Mouse (Mus musculus) neural tube, embryonic 11.5 days (tissue): ENCODE data around the gene Ift52. TPM values are rescaled to one million over a fixed set of nuclear protein-coding genes. Genes with fewer than 3 reads are reported as not detected.

ENCODE experiments used
- ATAC-seq: fragments of 200-750 bp; cut with Nextera tagmentation; 2 replicates; pipeline ENCODE4 v1.8.0; 2017; ENCODE audit warnings: moderate number of reproducible peaks, mild to moderate bottlenecking, moderate TSS enrichment, moderate library complexity; ENCODE audit not compliant: insufficient read depth, low FRiP score, low TSS enrichment
- DNase-seq: peaks from one replicate; pipeline ENCODE4 v3.0.0-alpha.2; 2015; ENCODE audit warnings: low spot score
- H3K27ac ChIP-seq: fragments of 300-500 bp; sonication (generic); 2 replicates; pipeline ENCODE4 v1.5.1; 2014; ENCODE audit warnings: low read depth, mild to moderate bottlenecking, low read length
- H3K27me3 ChIP-seq: fragments of 300-500 bp; sonication (generic); 2 replicates; pipeline ENCODE4 v1.6.1; 2014; ENCODE audit warnings: mild to moderate bottlenecking, low read length, mixed read lengths; ENCODE audit not compliant: control insufficient read depth, insufficient read depth
- H3K36me3 ChIP-seq: fragments of 300-500 bp; sonication (generic); 2 replicates; pipeline ENCODE4 v1.6.1; 2014; ENCODE audit warnings: mild to moderate bottlenecking, low read length, moderate library complexity, mixed read lengths; ENCODE audit not compliant: control insufficient read depth, insufficient read depth
- H3K4me1 ChIP-seq: fragments of 300-500 bp; sonication (generic); 2 replicates; pipeline ENCODE4 v1.6.1; 2014; ENCODE audit warnings: low read length, mixed read lengths; ENCODE audit not compliant: control insufficient read depth, insufficient read depth
- H3K4me2 ChIP-seq: fragments of 300-500 bp; sonication (generic); 2 replicates; pipeline ENCODE4 v1.6.1; 2014; ENCODE audit warnings: low read depth, mild to moderate bottlenecking, moderate library complexity
- H3K4me3 ChIP-seq: fragments of 300-500 bp; sonication (generic); 2 replicates; pipeline ENCODE4 v1.5.1; 2014; ENCODE audit warnings: low read depth, low read length
- H3K9ac ChIP-seq: fragments of 300-500 bp; sonication (generic); 2 replicates; pipeline ENCODE4 v1.6.1; 2014; ENCODE audit warnings: mild to moderate bottlenecking, low read length
- H3K9me3 ChIP-seq: fragments of 300-500 bp; sonication (generic); 2 replicates; pipeline ENCODE4 v1.6.1; 2016; ENCODE audit warnings: low read length; ENCODE audit not compliant: control insufficient read depth
- WGBS: fragments of 180-500 bp; shearing (Covaris S2); extraction: QIAGEN DNeasy Blood & Tissue Kit; methylation state at CpG from one replicate; pipeline ENCODE4 v1.1.7; 2014; 5-methylcytosine and 5-hydroxymethylcytosine counted together
- polyA plus RNA-seq: library from polyadenylated mRNA; unstranded; fragments of >200 nt; fragmentation: Nextera tagmentation; extraction: Ambion mirVana; gene quantifications from 2 replicates; pipeline ENCODE4 v1.2.1, GENCODE M21; 2014

Gene Ift52
- polyA plus RNA-seq, 1 experiment from 2014 or later: 55.3 TPM

DNA sequence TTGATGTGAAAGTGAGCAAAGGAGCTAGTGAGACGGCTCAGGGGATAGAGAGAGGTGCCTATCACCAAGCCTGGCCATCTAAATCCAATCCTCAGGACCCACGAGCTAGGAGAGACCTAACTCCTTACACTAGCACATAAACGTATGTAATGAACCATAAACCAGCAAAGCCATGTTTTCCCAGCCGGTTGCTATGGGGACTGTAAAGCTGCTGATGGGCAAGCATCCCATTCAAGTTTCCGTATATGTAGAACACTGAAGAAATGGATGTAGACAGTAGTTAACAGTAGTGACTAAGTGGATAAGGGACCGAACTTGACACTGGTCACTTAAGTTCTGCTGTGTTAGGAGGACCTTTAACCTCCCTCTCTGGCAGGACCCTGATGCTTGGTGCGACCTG, 56.9 kb downstream of the Ift52 start:
- Histone ChIP-seq H3K9ac (no peak overlapping the region), H3K4me3 (no peak overlapping the region), H3K36me3 (peaks cover 8% of the 10 kb centered on the region; the same call in 1 of the 2 replicates), H3K4me1 (no peaks in the 10 kb centered on the region), H3K27me3 (no peaks in the 10 kb centered on the region), H3K4me2 (no peak overlapping the region), H3K9me3 (no peaks in the 10 kb centered on the region), H3K27ac (no peak overlapping the region)
- ATAC-seq: no peak
- DNase-seq: no peak
- WGBS: 79% methylated on average over 7 of the region's 7 CpGs

DNA sequence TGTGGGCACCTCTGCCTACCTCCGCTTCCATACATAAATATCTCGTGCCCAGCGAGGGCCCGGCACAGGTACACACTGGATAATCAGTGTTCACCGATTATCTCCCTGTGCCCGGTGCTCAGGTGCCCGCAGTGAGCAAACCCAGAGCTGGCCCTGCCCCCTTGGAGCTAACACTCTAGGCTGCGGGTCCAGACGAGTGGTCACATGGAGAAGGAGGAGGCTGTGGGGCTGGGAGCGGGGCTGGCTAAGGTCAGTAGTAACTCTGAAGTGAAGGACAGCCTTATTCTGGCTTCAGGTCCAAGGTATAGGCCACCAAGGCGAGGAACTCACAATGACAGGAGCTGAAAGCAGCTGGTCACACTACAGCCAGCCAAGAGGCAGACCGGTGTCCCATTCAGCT, 57.7 kb downstream of the Ift52 start:
- H3K9ac ChIP-seq: no peak overlapping the region
- H3K36me3 ChIP-seq: peaks cover 8% of the 10 kb centered on the region; the same call in 1 of the 2 replicates

DNA sequence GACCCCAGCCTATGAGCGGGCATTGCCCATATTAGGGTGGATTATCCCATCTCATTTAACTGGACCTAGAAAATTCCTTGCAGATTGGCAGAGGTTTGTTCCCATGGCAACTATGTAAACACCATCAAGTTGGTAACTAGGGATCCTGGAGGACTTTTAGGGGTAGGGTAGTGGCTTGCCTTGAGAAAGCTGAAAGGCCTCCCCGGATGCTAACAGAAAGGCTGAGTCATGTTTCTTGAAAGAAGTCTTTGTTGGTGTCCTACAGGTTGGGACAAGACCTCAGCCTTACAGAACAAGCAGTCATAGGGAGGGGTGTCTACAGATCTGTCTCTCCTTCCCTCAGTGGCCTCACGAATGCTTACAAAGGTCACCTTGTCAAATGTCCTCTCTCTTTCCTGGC, 58.1 kb downstream of the Ift52 start:
- H3K27me3 ChIP-seq: no peaks in the 10 kb centered on the region
- 88% methylated on average over 3 of the region's 3 CpGs for WGBS
- H3K4me2 ChIP-seq: no peak overlapping the region
- no peak overlapping the region for H3K9ac ChIP-seq
- ATAC-seq (no peak), DNase-seq (no peak)
- no peaks in the 10 kb centered on the region for H3K4me1 ChIP-seq
- no peaks in the 10 kb centered on the region for H3K9me3 ChIP-seq
- H3K27ac ChIP-seq: no peak overlapping the region
- H3K36me3 ChIP-seq: peaks cover 8% of the 10 kb centered on the region; the same call in 1 of the 2 replicates
- no peak overlapping the region for H3K4me3 ChIP-seq

More for the DNA sequence above, 57.7 kb downstream of the Ift52 start:
- H3K4me2 ChIP-seq: no peak overlapping the region
- no peaks in the 10 kb centered on the region for H3K9me3 ChIP-seq
- H3K27me3 ChIP-seq: no peaks in the 10 kb centered on the region
- whole genome bisulfite sequencing: 90% methylated on average over 12 of the region's 12 CpGs
- H3K27ac ChIP-seq: no peak overlapping the region
- DNase-seq (no peak), ATAC-seq (no peak)
- H3K4me3 ChIP-seq: no peak overlapping the region
- no peaks in the 10 kb centered on the region for H3K4me1 ChIP-seq

DNA sequence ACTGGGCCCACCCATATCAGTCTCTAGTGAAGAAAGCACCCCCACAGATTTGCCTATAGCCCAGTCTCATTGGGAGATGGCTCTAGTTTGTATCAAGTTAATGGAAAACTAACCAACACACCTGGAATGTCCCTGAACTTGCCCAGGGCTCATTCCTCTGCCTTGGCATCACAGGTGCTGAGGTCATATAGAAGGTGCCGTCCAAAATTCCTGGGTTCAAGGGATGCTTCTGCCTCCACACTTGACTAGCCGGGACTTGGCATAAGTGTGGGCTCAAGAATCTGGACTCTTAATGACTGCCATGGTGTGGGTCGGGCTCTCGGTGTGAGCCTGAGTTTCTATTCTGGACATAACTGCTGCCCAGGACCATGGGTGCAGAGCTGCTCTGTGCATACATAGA, 61.9 kb downstream of the Ift52 start:
- 97% methylated on average over 4 of the region's 4 CpGs for WGBS
- DNase-seq: no peak

DNA sequence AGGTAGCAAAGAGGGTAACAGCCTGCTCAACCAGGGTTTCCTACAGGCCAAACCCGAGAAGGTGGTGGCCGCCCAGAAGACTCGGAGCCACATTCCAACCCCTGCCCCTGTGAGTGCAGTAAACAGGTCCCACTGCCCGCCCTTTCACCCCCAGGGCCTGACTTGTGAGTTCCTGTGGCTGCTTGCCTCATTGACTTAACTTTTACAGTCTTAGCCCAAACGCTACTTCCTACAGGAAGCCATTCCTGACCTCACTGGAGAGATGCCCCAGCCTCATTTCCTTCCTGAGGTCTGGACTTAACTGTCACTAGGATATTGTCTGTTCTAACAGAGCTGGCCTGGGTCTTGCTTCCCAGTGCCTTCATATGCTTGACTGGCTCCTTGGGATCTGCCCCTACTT, 65.4 kb downstream of the Ift52 start:
- no peak overlapping the region for H3K4me2 ChIP-seq
- no peaks in the 10 kb centered on the region for H3K36me3 ChIP-seq

More for the DNA sequence above, 61.9 kb downstream of the Ift52 start:
- Histone ChIP-seq H3K9me3 (no peaks in the 10 kb centered on the region), H3K9ac (no peak overlapping the region), H3K36me3 (peaks cover 3% of the 10 kb centered on the region; the same call in 1 of the 2 replicates), H3K4me1 (no peaks in the 10 kb centered on the region), H3K4me3 (no peak overlapping the region), H3K27me3 (no peaks in the 10 kb centered on the region), H3K4me2 (no peak overlapping the region), H3K27ac (no peak overlapping the region)
- ATAC-seq: no peak

DNA sequence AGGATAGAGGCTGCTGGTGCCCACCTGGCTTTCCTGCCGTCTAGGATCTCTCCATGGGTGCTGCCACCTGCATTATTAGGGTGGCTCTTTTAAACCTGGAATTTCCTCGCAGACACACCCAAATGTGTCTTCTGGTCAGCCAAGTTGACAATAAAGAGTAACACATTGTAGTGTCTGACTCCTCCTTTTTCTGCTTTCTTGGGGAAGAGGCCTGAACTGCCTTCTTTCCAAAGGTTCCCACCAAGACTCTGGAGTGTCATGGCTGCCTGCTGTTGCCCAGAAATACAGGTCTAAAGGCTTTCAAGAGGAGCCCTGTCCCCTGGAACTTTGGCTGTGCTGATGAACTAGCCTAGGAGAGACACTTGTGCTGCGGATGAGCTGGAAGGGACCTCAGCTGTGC, 67.4 kb downstream of the Ift52 start:
- Histone ChIP-seq H3K27ac (no peak overlapping the region), H3K9me3 (no peaks in the 10 kb centered on the region), H3K36me3 (no peaks in the 10 kb centered on the region), H3K27me3 (no peaks in the 10 kb centered on the region), H3K4me2 (no peak overlapping the region), H3K4me1 (no peaks in the 10 kb centered on the region), H3K4me3 (no peak overlapping the region), H3K9ac (no peak overlapping the region)
- WGBS: 91% methylated on average over 3 of the region's 3 CpGs
- DNase-seq (no peak), ATAC-seq (no peak)

More for the DNA sequence above, 65.4 kb downstream of the Ift52 start:
- Histone ChIP-seq H3K4me1 (no peaks in the 10 kb centered on the region), H3K4me3 (no peak overlapping the region), H3K27ac (no peak overlapping the region), H3K27me3 (no peaks in the 10 kb centered on the region), H3K9me3 (no peaks in the 10 kb centered on the region), H3K9ac (no peak overlapping the region)
- WGBS: 85% methylated on average over 5 of the region's 5 CpGs
- ATAC-seq (no peak), DNase-seq (no peak)

DNA sequence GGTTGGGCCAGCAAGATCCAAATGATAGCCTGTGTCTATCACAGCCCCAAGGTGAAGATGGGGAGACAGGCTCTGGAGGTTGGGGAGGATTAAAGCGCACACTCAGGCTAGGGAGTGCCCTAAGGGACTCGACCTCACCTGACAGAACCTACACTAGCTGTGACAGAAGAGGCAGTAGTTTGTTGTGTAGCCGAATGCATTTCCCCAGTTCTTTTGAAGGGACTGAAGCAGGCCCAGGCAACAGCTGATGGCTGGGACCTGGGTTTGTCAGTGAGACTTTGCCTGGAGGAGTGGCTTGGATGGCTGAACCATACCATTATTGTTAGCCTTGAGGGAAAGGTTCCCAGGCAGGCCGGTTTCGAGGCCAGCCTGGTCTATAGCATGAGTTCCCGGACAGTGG, 67.9 kb downstream of the Ift52 start:
- no peak for DNase-seq
- ATAC-seq: no peak
- Histone ChIP-seq H3K36me3 (no peaks in the 10 kb centered on the region), H3K4me1 (no peaks in the 10 kb centered on the region), H3K27me3 (no peaks in the 10 kb centered on the region), H3K4me3 (no peak overlapping the region), H3K27ac (no peak overlapping the region), H3K9me3 (no peaks in the 10 kb centered on the region), H3K9ac (no peak overlapping the region), H3K4me2 (no peak overlapping the region)
- 89% methylated on average over 6 of the region's 6 CpGs for WGBS

DNA sequence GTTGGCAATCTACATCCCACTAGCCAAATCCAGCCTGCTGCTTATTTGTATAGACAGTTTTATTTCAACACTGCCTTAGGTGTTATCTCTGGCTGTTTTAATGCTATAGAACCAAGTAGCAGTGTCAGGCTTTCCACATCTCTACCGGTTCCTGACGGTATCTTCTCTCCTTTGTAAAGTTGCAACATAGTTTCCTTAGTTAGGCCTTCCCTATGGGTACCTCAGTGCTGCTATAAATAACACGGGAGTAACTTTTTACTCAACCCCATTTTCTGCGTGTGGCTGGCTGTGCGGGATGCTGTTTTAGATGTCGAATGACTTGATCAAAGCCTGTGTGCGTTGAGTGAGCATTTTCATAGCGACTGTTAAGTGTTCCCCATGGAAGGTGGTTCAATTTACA, 69.4 kb downstream of the Ift52 start:
- Histone ChIP-seq H3K9ac (no peak overlapping the region), H3K4me1 (no peaks in the 10 kb centered on the region), H3K27me3 (no peaks in the 10 kb centered on the region), H3K36me3 (no peaks in the 10 kb centered on the region), H3K4me3 (no peak overlapping the region), H3K9me3 (no peaks in the 10 kb centered on the region), H3K27ac (no peak overlapping the region), H3K4me2 (no peak overlapping the region)
- ATAC-seq (no peak), DNase-seq (no peak)
- 83% methylated on average over 8 of the region's 8 CpGs for WGBS

DNA sequence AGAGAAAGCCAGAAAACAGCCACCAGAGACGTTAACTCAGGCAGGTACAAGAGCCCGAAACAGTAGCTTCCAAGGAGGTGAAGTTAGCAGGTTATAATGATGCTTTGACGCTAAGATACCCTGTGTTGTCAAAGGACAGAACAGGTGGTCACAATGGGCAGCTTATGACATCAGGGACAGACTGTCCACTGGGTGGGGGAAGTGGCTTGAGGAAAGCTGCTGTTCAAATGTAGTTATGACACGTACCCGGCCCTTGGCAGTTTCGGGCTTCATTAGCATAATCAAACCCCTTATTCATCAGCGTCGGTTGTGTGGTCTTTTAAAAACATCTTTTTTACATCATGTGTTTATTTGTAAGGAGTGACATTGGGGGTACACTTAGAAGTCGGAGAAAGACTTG, 70.6 kb downstream of the Ift52 start, which contains the start of gene Gtsf1l:
Gtsf1l (minus strand) TSS at position 128 of the 400 bp plus-strand sequence.
- no peak for ATAC-seq

More for the DNA sequence above, 70.6 kb downstream of the Ift52 start, which contains the start of gene Gtsf1l:
- no peak for DNase-seq
- Histone ChIP-seq H3K4me2 (no peak within 1 kb of the TSS), H3K27ac (no peak within 1 kb of the TSS), H3K27me3 (no peaks in the 10 kb centered on the region), H3K9me3 (no peaks in the 10 kb centered on the region), H3K9ac (no peak within 1 kb of the TSS), H3K36me3 (no peaks in the 10 kb centered on the region), H3K4me1 (no peaks in the 10 kb centered on the region), H3K4me3 (no peak within 1 kb of the TSS)
- 87% methylated on average over 9 of the region's 9 CpGs for WGBS
